Mouse (Mus musculus) intestine, embryonic 15.5 days (tissue): Measurements from ENCODE around the gene Defb10. TPM values are rescaled to one million over a fixed set of nuclear protein-coding genes. Genes with fewer than 3 reads are reported as not detected.
"Not testable (repeated sequence)": the region's sequence is repeated elsewhere in the genome, so short reads cannot be mapped to it uniquely, and the experiment has no call there.

Experiments
- ATAC-seq: fragments of 200-750 bp; cut with Nextera tagmentation; 2 replicates; pipeline ENCODE4 v1.8.0; 2017; ENCODE audit warnings: moderate TSS enrichment, moderate library complexity
- H3K27ac ChIP-seq: fragments of 300-500 bp; sonication (generic); 2 replicates; pipeline ENCODE4 v1.5.1; 2015; ENCODE audit warnings: mild to moderate bottlenecking, inconsistent platforms
- H3K27me3 ChIP-seq: fragments of 300-500 bp; sonication (generic); replicated peaks from 2 replicates; pipeline ENCODE4 v1.6.1; 2015; ENCODE audit warnings: inconsistent platforms
- H3K36me3 ChIP-seq: fragments of 300-500 bp; sonication (generic); 2 replicates; pipeline ENCODE4 v1.6.1; 2015; ENCODE audit warnings: inconsistent platforms
- H3K4me1 ChIP-seq: fragments of 300-500 bp; sonication (generic); replicated peaks from 2 replicates; pipeline ENCODE4 v1.6.1; 2015; ENCODE audit warnings: inconsistent platforms
- H3K4me2 ChIP-seq: fragments of 300-500 bp; sonication (generic); replicated peaks from 2 replicates; pipeline ENCODE4 v1.6.1; 2015; ENCODE audit warnings: mild to moderate bottlenecking, inconsistent platforms
- H3K4me3 ChIP-seq: fragments of 300-500 bp; sonication (generic); replicated peaks from 2 replicates; pipeline ENCODE4 v1.5.1; 2015; ENCODE audit warnings: inconsistent platforms
- H3K9ac ChIP-seq: fragments of 300-500 bp; sonication (generic); 2 replicates; pipeline ENCODE4 v1.6.1; 2015; ENCODE audit warnings: inconsistent platforms
- H3K9me3 ChIP-seq: fragments of 300-500 bp; sonication (generic); 2 replicates; pipeline ENCODE4 v1.6.1; 2016; ENCODE audit warnings: inconsistent platforms
- WGBS: fragments of 180-500 bp; shearing (Covaris S2); methylation state at CpG from one replicate; pipeline ENCODE4 v1.1.7; 2015; 5-methylcytosine and 5-hydroxymethylcytosine counted together
- polyA plus RNA-seq: library from polyadenylated mRNA; unstranded; fragments of >200 nt; fragmentation: Nextera tagmentation; extraction: Ambion mirVana; gene quantifications from 2 replicates; pipeline ENCODE4 v1.2.1, GENCODE M21; 2015

The Defb10 gene
- not detected in 2 replicates for polyA plus RNA-seq

- WGBS = 68% methylated on average over 1 of the region's 1 CpGs
- H3K9me3 ChIP-seq, H3K4me1 ChIP-seq, H3K27ac ChIP-seq, H3K4me2 ChIP-seq, H3K36me3 ChIP-seq, H3K4me3 ChIP-seq, H3K9ac ChIP-seq, ATAC-seq, H3K27me3 ChIP-seq: not testable (repeated sequence)
These were observed at the start of gene Defb10 for GRCm38 (mm10) chr8:21858586-21858985. Gene Defb10, plus strand, starts transcription at chr8:21858901.

- not testable (repeated sequence) for H3K9ac ChIP-seq, H3K36me3 ChIP-seq, H3K27ac ChIP-seq, H3K27me3 ChIP-seq, H3K4me1 ChIP-seq, H3K4me2 ChIP-seq, ATAC-seq, H3K9me3 ChIP-seq, H3K4me3 ChIP-seq
These were observed 26.6 kb downstream of the Defb10 start, which contains the start of gene Defb9 for GRCm38 (mm10) chr8:21885321-21885720. Gene Defb9, minus strand, starts transcription at chr8:21885421.

DNA sequence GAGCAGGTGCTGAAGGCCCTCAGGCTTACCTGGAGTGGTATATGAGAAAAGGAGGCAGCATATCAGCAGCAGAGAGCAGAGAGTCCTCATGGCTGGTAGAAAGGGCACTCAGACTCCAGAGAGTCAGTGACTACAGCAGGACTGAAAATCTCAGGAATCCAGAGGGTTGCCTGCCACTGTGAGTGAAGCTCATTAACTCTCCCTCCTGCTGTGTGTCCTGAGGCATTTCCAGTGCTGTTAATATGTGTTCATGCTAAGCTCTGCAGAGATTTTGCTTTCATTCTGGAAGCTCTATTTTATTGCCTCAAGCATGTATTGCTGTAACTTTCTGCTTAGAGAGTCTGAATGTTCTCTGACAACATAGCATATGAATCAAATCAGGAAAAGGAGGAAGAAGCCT lies 47.6 kb downstream of the Defb10 start, which contains the start of gene Defb11:
TSS of gene Defb11 (minus strand) at position 123 of the 400 bp plus-strand sequence.
- H3K9ac ChIP-seq, H3K27me3 ChIP-seq, H3K4me2 ChIP-seq, H3K4me3 ChIP-seq, H3K27ac ChIP-seq, H3K36me3 ChIP-seq, H3K9me3 ChIP-seq, ATAC-seq, H3K4me1 ChIP-seq: not testable (repeated sequence)

Other genes starting within 250 kb of the Defb10 start
- 0.94 TPM in 1 of 2 replicates, not detected in the other for gene Defa26, start 240.7 kb upstream of the Defb10 start, polyA plus RNA-seq
- gene Defa17, start 203.1 kb upstream of the Defb10 start, polyA plus RNA-seq = 90.7 and 104 TPM in 2 replicates
- gene Defa34, start 193.1 kb upstream of the Defb10 start, polyA plus RNA-seq = not detected in 2 replicates
- 0.49 and 0.96 TPM in 2 replicates for gene AY761184, start 155.3 kb upstream of the Defb10 start, polyA plus RNA-seq
- gene Defa24, start 124.4 kb upstream of the Defb10 start, polyA plus RNA-seq = 118 and 148 TPM in 2 replicates
- gene Defb50, start 35.4 kb upstream of the Defb10 start, polyA plus RNA-seq = not detected in 2 replicates
- gene Defb2, start 19.0 kb upstream of the Defb10 start, polyA plus RNA-seq = not detected in 2 replicates
- not detected in 2 replicates for gene Defb9, start 26.5 kb downstream of the Defb10 start, polyA plus RNA-seq
- gene Defb11, start 47.5 kb downstream of the Defb10 start, polyA plus RNA-seq = not detected in 2 replicates
- gene Defb15, start 73.8 kb downstream of the Defb10 start, polyA plus RNA-seq = not detected in 2 replicates
- gene Defb35, start 79.5 kb downstream of the Defb10 start, polyA plus RNA-seq = not detected in 2 replicates
- not detected in 2 replicates for gene Defb13, start 87.9 kb downstream of the Defb10 start, polyA plus RNA-seq
- not detected in 2 replicates for gene Fam90a1a, start 99.8 kb downstream of the Defb10 start, polyA plus RNA-seq
- gene Ccdc70, start 110.9 kb downstream of the Defb10 start, polyA plus RNA-seq = not detected in 2 replicates
- 4.5 and 5.9 TPM in 2 replicates for gene Atp7b, start 201.4 kb downstream of the Defb10 start, polyA plus RNA-seq
- 29.6 and 30.6 TPM in 2 replicates for gene Alg11, start 201.8 kb downstream of the Defb10 start, polyA plus RNA-seq